Mouse (Mus musculus): ENCODE data around the gene Pik3r1. TPM values are rescaled to one million over a fixed set of nuclear protein-coding genes. Genes with fewer than 3 reads are reported as not detected.

The Pik3r1 gene
- 63.0 and 65.5 TPM in 2 replicates for polyA plus RNA-seq (2015; fragmentation: Nextera tagmentation; extraction: Ambion mirVana)

GRCm38 (mm10) chr13:101767809-101768629 lies at the start of gene Pik3r1:
TSS of gene Pik3r1 (minus strand) at chr13:101768217.
- H3K27ac ChIP-seq (replicated peaks), result peak within 1 kb of the TSS; percentile 94
- peak within 1 kb of the TSS; percentile 93 for H3K9ac ChIP-seq (replicated peaks)
- no peaks in the 10 kb centered on the region for H3K9me3 ChIP-seq (replicated peaks)
- H3K4me2 ChIP-seq, result peak within 1 kb of the TSS; percentile 95
- peak within 1 kb of the TSS; percentile 68 for H3K4me3 ChIP-seq (replicated peaks)
- no peaks in the 10 kb centered on the region for H3K27me3 ChIP-seq (replicated peaks)
- peaks cover 41% of the 10 kb centered on the region for H3K4me1 ChIP-seq
- peak; percentile 97 for ATAC-seq (ENCODE audit: low FRiP score)
- H3K36me3 ChIP-seq, result no peaks in the 10 kb centered on the region
- WGBS, result under 1% methylated on average over 70 of the region's 76 CpGs

GRCm38 (mm10) chr13:101813267-101813900 lies 45.4 kb upstream of the Pik3r1 start:
- no peaks in the 10 kb centered on the region for H3K27me3 ChIP-seq (replicated peaks)
- no peaks in the 10 kb centered on the region for H3K36me3 ChIP-seq
- peak; percentile 72 for ATAC-seq (ENCODE audit: low FRiP score)
- no peak overlapping the region for H3K4me3 ChIP-seq (replicated peaks)
- peaks cover 21% of the 10 kb centered on the region for H3K4me1 ChIP-seq
- no peaks in the 10 kb centered on the region for H3K9me3 ChIP-seq (replicated peaks)
- H3K4me2 ChIP-seq, result peak overlapping the region; percentile 36
- no peak overlapping the region for H3K9ac ChIP-seq (replicated peaks)
- 12% methylated on average over 10 of the region's 10 CpGs for WGBS
- H3K27ac ChIP-seq (replicated peaks), result peak overlapping the region; percentile 38

- H3K36me3 ChIP-seq, result no peaks in the 10 kb centered on the region
- WGBS, result 48% methylated on average over 5 of the region's 5 CpGs
- H3K4me1 ChIP-seq, result peaks cover 21% of the 10 kb centered on the region
- H3K9ac ChIP-seq (replicated peaks), result no peak overlapping the region
- H3K9me3 ChIP-seq (replicated peaks), result no peaks in the 10 kb centered on the region
- H3K27me3 ChIP-seq (replicated peaks), result no peaks in the 10 kb centered on the region
- H3K4me2 ChIP-seq, result peak overlapping the region; percentile 38
- ATAC-seq (ENCODE audit: low FRiP score), result no peak
- H3K27ac ChIP-seq (replicated peaks), result peak overlapping the region; percentile 56
- no peak overlapping the region for H3K4me3 ChIP-seq (replicated peaks)
These were observed 44.3 kb upstream of the Pik3r1 start for GRCm38 (mm10) chr13:101812341-101812740.

GRCm38 (mm10) chr13:101811882-101812281 lies 43.9 kb upstream of the Pik3r1 start:
- H3K4me2 ChIP-seq, result peak overlapping the region; percentile 38
- no peak overlapping the region for H3K4me3 ChIP-seq (replicated peaks)
- H3K27me3 ChIP-seq (replicated peaks), result no peaks in the 10 kb centered on the region
- WGBS, result 8% methylated on average over 9 of the region's 9 CpGs
- peaks cover 21% of the 10 kb centered on the region for H3K4me1 ChIP-seq
- H3K9ac ChIP-seq (replicated peaks), result no peak overlapping the region
- H3K27ac ChIP-seq (replicated peaks), result peak overlapping the region; percentile 56
- no peaks in the 10 kb centered on the region for H3K9me3 ChIP-seq (replicated peaks)
- ATAC-seq (ENCODE audit: low FRiP score), result peak; percentile 90
- H3K36me3 ChIP-seq, result no peaks in the 10 kb centered on the region

GRCm38 (mm10) chr13:101810667-101811066 lies 42.6 kb upstream of the Pik3r1 start:
- ATAC-seq (ENCODE audit: low FRiP score), result no peak
- H3K4me2 ChIP-seq, result no peak overlapping the region
- no peak overlapping the region for H3K27ac ChIP-seq (replicated peaks)
- H3K27me3 ChIP-seq (replicated peaks), result no peaks in the 10 kb centered on the region
- no peak overlapping the region for H3K4me3 ChIP-seq (replicated peaks)
- H3K9me3 ChIP-seq (replicated peaks), result no peaks in the 10 kb centered on the region
- no peaks in the 10 kb centered on the region for H3K36me3 ChIP-seq
- WGBS, result 54% methylated on average over 7 of the region's 7 CpGs
- H3K4me1 ChIP-seq, result peaks cover 21% of the 10 kb centered on the region
- no peak overlapping the region for H3K9ac ChIP-seq (replicated peaks)

- H3K4me3 ChIP-seq (replicated peaks), result no peak overlapping the region
- H3K4me2 ChIP-seq, result no peak overlapping the region
- H3K9ac ChIP-seq (replicated peaks), result no peak overlapping the region
- H3K4me1 ChIP-seq, result peaks cover 21% of the 10 kb centered on the region
- no peaks in the 10 kb centered on the region for H3K36me3 ChIP-seq
- H3K9me3 ChIP-seq (replicated peaks), result no peaks in the 10 kb centered on the region
- no peak overlapping the region for H3K27ac ChIP-seq (replicated peaks)
- no peaks in the 10 kb centered on the region for H3K27me3 ChIP-seq (replicated peaks)
- WGBS, result 76% methylated on average over 3 of the region's 3 CpGs
- no peak for ATAC-seq (ENCODE audit: low FRiP score)
These were observed 41.8 kb upstream of the Pik3r1 start for GRCm38 (mm10) chr13:101809796-101810195.

GRCm38 (mm10) chr13:101805559-101806091 lies 37.6 kb upstream of the Pik3r1 start:
- WGBS, result 80% methylated on average over 3 of the region's 3 CpGs
- Histone ChIP-seq H3K27me3 (replicated peaks) (no peaks in the 10 kb centered on the region), H3K4me1 (peaks cover 14% of the 10 kb centered on the region)

GRCm38 (mm10) chr13:101801372-101802186 lies 33.6 kb upstream of the Pik3r1 start:
- WGBS, result under 1% methylated on average over 41 of the region's 41 CpGs
- H3K27ac ChIP-seq (replicated peaks), result peak overlapping the region; percentile 74
- H3K4me3 ChIP-seq (replicated peaks), result peak overlapping the region; percentile 37
- peaks cover 14% of the 10 kb centered on the region for H3K4me1 ChIP-seq
- peak overlapping the region; percentile 61 for H3K4me2 ChIP-seq
- no peaks in the 10 kb centered on the region for H3K9me3 ChIP-seq (replicated peaks)
- no peaks in the 10 kb centered on the region for H3K27me3 ChIP-seq (replicated peaks)
- H3K36me3 ChIP-seq, result no peaks in the 10 kb centered on the region
- H3K9ac ChIP-seq (replicated peaks), result peak overlapping the region; percentile 52
- peak; percentile 90 for ATAC-seq (ENCODE audit: low FRiP score)

More at GRCm38 (mm10) chr13:101805559-101806091, 37.6 kb upstream of the Pik3r1 start:
- Histone ChIP-seq H3K36me3 (no peaks in the 10 kb centered on the region), H3K4me3 (replicated peaks) (no peak overlapping the region), H3K9me3 (replicated peaks) (no peaks in the 10 kb centered on the region), H3K27ac (replicated peaks) (no peak overlapping the region), H3K4me2 (no peak overlapping the region), H3K9ac (replicated peaks) (no peak overlapping the region)
- ATAC-seq (ENCODE audit: low FRiP score), result no peak

- no peaks in the 10 kb centered on the region for H3K27me3 ChIP-seq (replicated peaks)
- peak overlapping the region; percentile 52 for H3K9ac ChIP-seq (replicated peaks)
- H3K36me3 ChIP-seq, result no peaks in the 10 kb centered on the region
- peak overlapping the region; percentile 37 for H3K4me3 ChIP-seq (replicated peaks)
- no peaks in the 10 kb centered on the region for H3K9me3 ChIP-seq (replicated peaks)
- peak overlapping the region; percentile 74 for H3K27ac ChIP-seq (replicated peaks)
- H3K4me1 ChIP-seq, result peaks cover 14% of the 10 kb centered on the region
- peak overlapping the region; percentile 61 for H3K4me2 ChIP-seq
- WGBS, result 16% methylated on average over 10 of the region's 10 CpGs
- peak; percentile 23 for ATAC-seq (ENCODE audit: low FRiP score)
These were observed 32.9 kb upstream of the Pik3r1 start for GRCm38 (mm10) chr13:101800833-101801371.

- Histone ChIP-seq H3K27ac (replicated peaks) (no peak overlapping the region), H3K36me3 (no peaks in the 10 kb centered on the region), H3K9me3 (replicated peaks) (no peaks in the 10 kb centered on the region), H3K9ac (replicated peaks) (no peak overlapping the region), H3K4me3 (replicated peaks) (no peak overlapping the region), H3K27me3 (replicated peaks) (no peaks in the 10 kb centered on the region), H3K4me2 (no peak overlapping the region), H3K4me1 (peaks cover 14% of the 10 kb centered on the region)
- WGBS, result 68% methylated on average over 13 of the region's 13 CpGs
- no peak for ATAC-seq (ENCODE audit: low FRiP score)
These were observed 32.1 kb upstream of the Pik3r1 start for GRCm38 (mm10) chr13:101800021-101800596.

GRCm38 (mm10) chr13:101799318-101799717 lies 31.3 kb upstream of the Pik3r1 start:
- Histone ChIP-seq H3K9me3 (replicated peaks) (no peaks in the 10 kb centered on the region), H3K4me2 (no peak overlapping the region), H3K9ac (replicated peaks) (no peak overlapping the region), H3K4me3 (replicated peaks) (no peak overlapping the region), H3K36me3 (no peaks in the 10 kb centered on the region), H3K27ac (replicated peaks) (no peak overlapping the region), H3K4me1 (peaks cover 14% of the 10 kb centered on the region), H3K27me3 (replicated peaks) (no peaks in the 10 kb centered on the region)
- no peak for ATAC-seq (ENCODE audit: low FRiP score)
- WGBS, result 96% methylated on average over 2 of the region's 2 CpGs

Data from neural tube, embryonic 15.5 days (tissue).